Mouse (Mus musculus) lung, embryonic 15.5 days (tissue): ENCODE results near the gene Plppr2. TPM values are rescaled to one million over a fixed set of nuclear protein-coding genes. Genes with fewer than 3 reads are reported as not detected.

Experiments used
- ATAC-seq: fragments of 200-750 bp; cut with Nextera tagmentation; 2 replicates; pipeline ENCODE4 v1.8.0; 2017; ENCODE audit warnings: moderate number of reproducible peaks, borderline replicate concordance; ENCODE audit not compliant: low FRiP score, low TSS enrichment; ENCODE audit errors: extremely low read depth
- H3K27ac ChIP-seq: fragments of 300-500 bp; sonication (generic); 2 replicates; pipeline ENCODE4 v1.5.1; 2015; ENCODE audit warnings: moderate library complexity, mild to moderate bottlenecking, inconsistent platforms
- H3K27me3 ChIP-seq: fragments of 300-500 bp; sonication (generic); 2 replicates; pipeline ENCODE4 v1.6.1; 2015; ENCODE audit warnings: inconsistent platforms
- H3K36me3 ChIP-seq: fragments of 300-500 bp; sonication (generic); 2 replicates; pipeline ENCODE4 v1.6.1; 2015; ENCODE audit warnings: inconsistent platforms
- H3K4me1 ChIP-seq: fragments of 300-500 bp; sonication (generic); 2 replicates; pipeline ENCODE4 v1.6.1; 2015; ENCODE audit warnings: inconsistent platforms
- H3K4me2 ChIP-seq: fragments of 300-500 bp; sonication (generic); 2 replicates; pipeline ENCODE4 v1.6.1; 2015; ENCODE audit warnings: inconsistent platforms, mild to moderate bottlenecking, moderate library complexity
- H3K4me3 ChIP-seq: fragments of 300-500 bp; sonication (generic); 2 replicates; pipeline ENCODE4 v1.5.1; 2015; ENCODE audit warnings: mild to moderate bottlenecking, inconsistent platforms
- H3K9ac ChIP-seq: fragments of 300-500 bp; sonication (generic); 2 replicates; pipeline ENCODE4 v1.6.1; 2015; ENCODE audit warnings: inconsistent platforms
- H3K9me3 ChIP-seq: fragments of 300-500 bp; sonication (generic); 2 replicates; pipeline ENCODE4 v1.6.1; 2016; ENCODE audit warnings: inconsistent platforms
- WGBS: fragments of 180-500 bp; shearing (Covaris S2); methylation state at CpG from one replicate; pipeline ENCODE4 v1.1.7; 2015; 5-methylcytosine and 5-hydroxymethylcytosine counted together
- polyA plus RNA-seq: library from polyadenylated mRNA; unstranded; fragments of >200 nt; fragmentation: Nextera tagmentation; extraction: Ambion mirVana; gene quantifications from 2 replicates; pipeline ENCODE4 v1.2.1, GENCODE M21; 2015

Gene Plppr2
- polyA plus RNA-seq, 1 experiment from 2014 or later = 8.0 TPM

DNA sequence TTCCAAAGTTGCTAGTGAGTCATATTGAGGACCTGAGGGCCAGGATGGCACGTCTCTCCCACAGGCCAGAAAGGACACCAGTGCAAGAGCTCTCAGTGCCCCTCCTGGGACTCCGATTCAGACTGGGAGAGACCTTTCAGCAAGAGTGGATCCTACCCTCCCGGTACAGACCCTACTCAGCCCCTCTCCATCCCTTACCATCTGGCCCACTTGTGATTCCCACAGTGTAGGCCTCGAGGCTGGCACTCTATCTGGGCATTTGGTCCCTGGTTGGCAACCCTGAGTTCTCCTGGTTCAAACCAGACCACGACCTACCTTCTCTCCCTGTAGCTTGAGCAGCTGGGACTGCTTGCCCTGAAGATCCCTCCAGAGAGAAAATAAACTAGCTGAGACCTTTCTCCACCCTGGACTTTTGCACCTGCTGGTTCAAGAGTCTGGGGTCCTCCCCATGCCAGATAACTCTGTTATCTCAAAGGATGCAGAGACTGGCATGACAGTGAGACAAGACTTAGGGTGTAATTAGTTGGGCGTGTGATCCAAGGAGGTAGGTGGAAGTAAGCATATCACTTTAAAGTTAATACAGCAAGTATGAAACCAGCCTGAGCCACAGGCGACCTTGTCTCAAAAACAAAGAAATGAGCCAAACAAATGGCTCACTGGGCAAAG, 1.2 kb upstream of the Plppr2 start:
- Histone ChIP-seq H3K27ac (no peak overlapping the region), H3K36me3 (no peaks in the 10 kb centered on the region), H3K9ac (no peak overlapping the region), H3K4me3 (no peak overlapping the region), H3K27me3 (no peaks in the 10 kb centered on the region), H3K4me2 (peak overlapping the region; percentile 86; the same call in 1 of the 2 replicates), H3K4me1 (peaks cover 15% of the 10 kb centered on the region), H3K9me3 (no peaks in the 10 kb centered on the region)
- no peak for ATAC-seq
- 78% methylated on average over 7 of the region's 7 CpGs for WGBS

DNA sequence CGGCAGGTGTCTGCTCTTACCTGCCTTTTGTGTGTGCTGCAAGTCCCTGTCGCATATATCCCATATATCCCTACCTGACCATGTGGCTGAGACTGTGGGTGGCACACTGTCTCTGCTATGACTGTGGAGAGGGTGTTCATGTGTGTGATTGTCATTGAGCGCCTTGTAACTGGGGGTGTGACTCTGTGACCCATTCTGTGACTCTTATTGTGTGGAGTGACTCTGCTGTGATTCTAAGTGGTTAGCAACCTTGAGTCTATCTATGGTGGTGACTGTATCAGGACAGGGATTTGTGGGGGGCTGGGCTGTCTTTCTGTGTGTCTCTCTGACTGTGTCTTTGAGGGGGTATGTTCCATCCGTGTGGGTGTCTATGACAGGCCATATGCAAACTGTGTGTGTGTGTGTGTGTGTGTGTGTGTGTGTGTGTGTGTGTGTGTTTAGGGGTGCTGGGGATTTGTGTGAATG, 910 bp downstream of the Plppr2 start:
- peaks cover 15% of the 10 kb centered on the region for H3K4me1 ChIP-seq
- H3K4me3 ChIP-seq = peak overlapping the region; percentile 60
- peak overlapping the region; percentile 86 for H3K4me2 ChIP-seq
- 71% methylated on average over 4 of the region's 4 CpGs for WGBS
- no peaks in the 10 kb centered on the region for H3K36me3 ChIP-seq
- no peak for ATAC-seq
- H3K9me3 ChIP-seq = no peaks in the 10 kb centered on the region
- H3K9ac ChIP-seq = no peak overlapping the region
- H3K27me3 ChIP-seq = no peaks in the 10 kb centered on the region
- H3K27ac ChIP-seq = no peak overlapping the region

DNA sequence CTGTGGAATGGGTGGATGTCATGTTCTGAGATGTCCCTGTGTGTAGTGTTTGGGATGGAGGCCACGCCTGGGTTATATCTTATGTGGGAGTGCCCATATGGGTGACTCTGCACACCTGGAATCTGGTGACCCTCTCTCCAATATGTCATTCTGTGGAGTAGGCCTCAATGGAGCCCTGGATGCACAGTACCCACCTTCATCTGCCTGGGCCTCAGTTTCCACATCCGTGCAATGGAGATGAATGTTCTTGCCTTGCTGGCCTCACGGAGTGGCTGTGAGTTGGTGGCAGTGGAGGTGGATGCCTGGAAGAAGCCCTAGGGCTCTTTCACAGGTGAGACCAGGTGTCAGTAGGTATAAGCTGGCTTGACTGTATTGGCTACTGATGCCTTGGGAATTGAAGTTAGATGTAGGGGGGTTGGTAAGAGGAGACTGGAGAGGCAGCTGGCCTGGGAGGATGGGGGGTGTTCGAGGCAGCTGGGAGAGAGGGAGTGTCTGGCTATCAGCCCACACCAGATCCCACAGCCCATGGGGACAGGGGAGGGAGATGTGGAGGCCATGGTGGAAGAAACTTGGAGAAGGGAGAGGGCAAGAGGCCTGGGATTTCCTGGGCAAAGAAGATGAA, 1.5 kb downstream of the Plppr2 start:
- Histone ChIP-seq H3K4me1 (peaks cover 15% of the 10 kb centered on the region), H3K4me3 (no peak overlapping the region), H3K4me2 (no peak overlapping the region), H3K9me3 (no peaks in the 10 kb centered on the region), H3K27me3 (no peaks in the 10 kb centered on the region; the same call in 1 of the 2 replicates), H3K36me3 (no peaks in the 10 kb centered on the region), H3K27ac (no peak overlapping the region), H3K9ac (no peak overlapping the region)
- no peak for ATAC-seq
- 82% methylated on average over 4 of the region's 4 CpGs for WGBS

DNA sequence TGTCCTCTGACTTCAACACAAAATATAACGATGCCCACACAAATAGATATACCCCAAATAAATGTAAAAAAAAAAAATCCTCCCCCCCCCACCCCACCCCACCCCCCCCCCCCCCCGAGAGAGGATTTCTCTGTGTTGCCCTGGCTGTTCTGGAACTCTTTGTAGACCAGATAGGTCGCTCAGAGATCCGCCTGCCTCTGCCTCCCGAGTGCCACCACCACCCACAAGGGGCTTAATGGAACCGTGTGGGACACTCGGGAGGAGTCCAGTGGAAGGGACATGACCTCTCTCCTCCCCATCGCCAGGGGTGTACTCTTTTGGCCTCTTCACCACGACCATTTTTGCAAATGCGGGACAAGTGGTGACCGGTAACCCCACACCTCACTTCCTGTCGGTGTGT, 6.2 kb downstream of the Plppr2 start:
- Histone ChIP-seq H3K27ac (no peak overlapping the region), H3K4me1 (peaks cover 10% of the 10 kb centered on the region; the same call in 1 of the 2 replicates), H3K36me3 (no peaks in the 10 kb centered on the region), H3K4me3 (no peak overlapping the region), H3K9ac (no peak overlapping the region), H3K9me3 (no peaks in the 10 kb centered on the region), H3K4me2 (no peak overlapping the region), H3K27me3 (peaks cover 9% of the 10 kb centered on the region; the same call in 1 of the 2 replicates)
- ATAC-seq = no peak
- 71% methylated on average over 12 of the region's 12 CpGs for WGBS

DNA sequence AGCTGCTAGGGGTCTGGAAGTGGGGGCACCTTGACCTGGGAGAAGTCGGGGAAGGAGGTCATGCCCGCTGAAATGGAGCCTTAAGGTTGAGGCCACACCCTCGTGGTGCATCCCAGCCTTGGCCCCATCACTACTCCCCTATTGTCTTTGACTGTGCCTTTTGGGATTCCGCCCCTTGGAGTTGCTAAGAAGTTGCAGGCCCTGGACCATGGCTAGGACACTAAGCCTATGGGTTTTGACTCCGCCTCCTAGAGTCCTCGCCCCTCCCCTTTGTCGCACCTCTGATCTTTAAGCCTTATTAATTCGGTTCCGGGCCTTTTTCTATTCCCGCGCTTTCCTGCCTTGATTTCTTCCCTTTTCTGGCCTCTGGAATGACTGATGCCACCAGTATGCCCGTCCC, 6.8 kb downstream of the Plppr2 start:
- no peak for ATAC-seq
- H3K27ac ChIP-seq = no peak overlapping the region
- H3K9me3 ChIP-seq = no peaks in the 10 kb centered on the region
- H3K27me3 ChIP-seq = peaks cover 15% of the 10 kb centered on the region; the same call in 1 of the 2 replicates
- H3K9ac ChIP-seq = no peak overlapping the region
- no peak overlapping the region for H3K4me2 ChIP-seq
- 42% methylated on average over 12 of the region's 12 CpGs for WGBS
- no peak overlapping the region for H3K4me3 ChIP-seq
- H3K36me3 ChIP-seq = no peaks in the 10 kb centered on the region
- H3K4me1 ChIP-seq = 0 out of 2 replicates have a peak, but pooled peaks cover 7% of the 10 kb centered on the region

DNA sequence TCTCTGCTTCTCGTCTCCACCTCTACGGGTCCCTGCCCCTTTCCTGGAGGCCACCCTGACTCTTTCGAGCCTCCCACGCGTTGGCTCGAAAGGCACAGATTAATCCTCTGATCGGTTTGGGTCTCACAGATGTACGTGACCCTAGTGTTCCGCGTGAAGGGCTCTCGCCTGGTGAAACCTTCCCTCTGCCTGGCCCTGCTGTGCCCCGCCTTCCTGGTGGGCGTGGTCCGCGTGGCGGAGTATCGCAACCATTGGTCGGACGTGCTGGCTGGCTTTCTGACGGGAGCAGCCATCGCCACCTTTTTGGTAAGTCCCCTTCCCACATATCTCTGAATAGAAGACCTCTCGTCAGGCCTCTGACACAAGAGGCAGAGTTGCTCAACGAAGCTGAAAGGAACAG, 7.4 kb downstream of the Plppr2 start:
- Histone ChIP-seq H3K4me3 (no peak overlapping the region), H3K9me3 (no peaks in the 10 kb centered on the region), H3K9ac (no peak overlapping the region), H3K27me3 (peaks cover 15% of the 10 kb centered on the region; the same call in 1 of the 2 replicates), H3K36me3 (no peaks in the 10 kb centered on the region), H3K4me2 (0 out of 2 replicates have a peak overlapping the region, but pooled peaks have one; percentile 8), H3K27ac (no peak overlapping the region), H3K4me1 (0 out of 2 replicates have a peak, but pooled peaks cover 7% of the 10 kb centered on the region)
- ATAC-seq = no peak
- 12% methylated on average over 23 of the region's 23 CpGs for WGBS

DNA sequence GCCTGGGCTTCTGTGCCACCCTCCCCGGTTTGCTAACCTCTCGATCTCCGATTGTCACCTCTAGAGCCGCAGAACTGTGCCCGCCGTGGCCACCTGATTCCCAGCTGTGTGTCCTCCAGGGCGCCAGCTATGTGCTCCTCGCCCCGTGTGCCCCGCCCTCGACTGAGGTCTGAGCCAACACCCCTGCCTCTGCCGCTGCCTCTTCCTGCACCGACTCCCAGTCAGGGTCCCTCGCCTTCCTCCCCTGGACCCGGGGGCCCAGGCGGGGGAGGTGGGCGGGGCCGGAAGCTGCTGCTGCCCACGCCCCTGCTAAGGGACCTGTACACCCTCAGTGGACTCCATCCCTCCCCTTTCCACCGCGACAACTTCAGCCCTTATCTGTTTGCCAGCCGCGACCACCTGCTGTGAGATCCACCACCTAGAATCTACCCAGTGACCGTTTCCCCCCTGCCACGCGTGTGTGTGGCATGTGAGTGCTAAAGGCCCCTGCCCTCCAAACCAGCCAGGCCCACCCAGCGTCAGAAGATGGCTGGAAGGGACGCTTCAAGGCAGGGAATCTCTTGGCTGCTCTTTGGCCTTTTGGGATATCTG, 10.8 kb downstream of the Plppr2 start:
- peaks cover 15% of the 10 kb centered on the region; the same call in 1 of the 2 replicates for H3K27me3 ChIP-seq
- no peak overlapping the region for H3K4me3 ChIP-seq
- 9% methylated on average over 28 of the region's 28 CpGs for WGBS
- 0 out of 2 replicates have a peak, but pooled peaks cover 7% of the 10 kb centered on the region for H3K4me1 ChIP-seq
- no peaks in the 10 kb centered on the region for H3K9me3 ChIP-seq
- no peak overlapping the region for H3K27ac ChIP-seq
- no peak overlapping the region; the same call in 1 of the 2 replicates for H3K4me2 ChIP-seq
- no peaks in the 10 kb centered on the region for H3K36me3 ChIP-seq
- H3K9ac ChIP-seq = no peak overlapping the region
- ATAC-seq = no peak

DNA sequence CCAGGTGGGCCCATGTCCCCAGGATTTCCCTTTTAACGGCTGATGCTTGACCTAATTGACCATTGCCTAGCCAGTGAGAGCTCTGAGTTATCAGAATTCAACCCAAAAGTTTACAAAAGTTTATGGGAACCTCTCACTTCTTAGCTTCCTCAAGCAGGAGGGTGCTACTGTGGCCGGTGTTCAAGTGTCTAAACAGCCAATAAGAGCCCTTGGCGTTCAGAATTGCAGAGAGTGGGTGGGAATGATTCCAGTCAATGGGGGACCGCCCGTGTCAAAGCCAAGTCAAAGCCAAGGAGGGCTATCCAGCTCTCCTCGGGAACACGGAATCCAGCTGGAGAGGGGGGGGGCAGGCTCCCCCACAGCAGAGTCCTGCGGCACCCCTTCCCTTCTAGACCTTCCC, 11.3 kb downstream of the Plppr2 start:
- no peak overlapping the region for H3K27ac ChIP-seq
- WGBS = 38% methylated on average over 8 of the region's 8 CpGs
- H3K36me3 ChIP-seq = no peaks in the 10 kb centered on the region
- no peaks in the 10 kb centered on the region for H3K9me3 ChIP-seq
- H3K9ac ChIP-seq = no peak overlapping the region
- 0 out of 2 replicates have a peak, but pooled peaks cover 7% of the 10 kb centered on the region for H3K4me1 ChIP-seq
- H3K27me3 ChIP-seq = peaks cover 15% of the 10 kb centered on the region; the same call in 1 of the 2 replicates
- no peak for ATAC-seq
- H3K4me2 ChIP-seq = no peak overlapping the region
- H3K4me3 ChIP-seq = no peak overlapping the region

DNA sequence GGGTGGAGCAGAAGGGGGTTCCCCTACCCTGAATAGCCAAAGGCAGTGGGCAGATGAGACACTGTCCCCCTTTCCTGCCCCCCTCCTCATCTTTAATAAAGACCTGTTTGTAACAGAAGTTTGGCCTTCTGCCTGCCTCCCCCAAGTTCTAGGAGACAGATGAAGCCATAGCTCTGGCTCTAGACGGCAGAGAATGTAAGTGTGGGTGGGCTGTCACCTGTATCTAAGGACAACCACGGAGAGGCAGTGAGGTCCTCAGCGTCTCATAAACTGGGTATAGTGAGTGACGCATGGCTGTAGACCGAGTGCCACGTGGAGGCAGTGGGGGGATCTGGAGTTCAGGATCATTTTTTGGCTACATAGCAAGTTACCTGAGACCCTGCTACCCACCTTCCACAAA, 12.0 kb downstream of the Plppr2 start:
- ATAC-seq = no peak
- H3K27ac ChIP-seq = no peak overlapping the region
- 0 out of 2 replicates have a peak, but pooled peaks cover 7% of the 10 kb centered on the region for H3K4me1 ChIP-seq
- no peak overlapping the region for H3K9ac ChIP-seq
- H3K36me3 ChIP-seq = no peaks in the 10 kb centered on the region
- WGBS = 62% methylated on average over 6 of the region's 6 CpGs
- H3K4me3 ChIP-seq = no peak overlapping the region
- H3K9me3 ChIP-seq = no peaks in the 10 kb centered on the region
- H3K27me3 ChIP-seq = peaks cover 15% of the 10 kb centered on the region; the same call in 1 of the 2 replicates
- H3K4me2 ChIP-seq = no peak overlapping the region

DNA sequence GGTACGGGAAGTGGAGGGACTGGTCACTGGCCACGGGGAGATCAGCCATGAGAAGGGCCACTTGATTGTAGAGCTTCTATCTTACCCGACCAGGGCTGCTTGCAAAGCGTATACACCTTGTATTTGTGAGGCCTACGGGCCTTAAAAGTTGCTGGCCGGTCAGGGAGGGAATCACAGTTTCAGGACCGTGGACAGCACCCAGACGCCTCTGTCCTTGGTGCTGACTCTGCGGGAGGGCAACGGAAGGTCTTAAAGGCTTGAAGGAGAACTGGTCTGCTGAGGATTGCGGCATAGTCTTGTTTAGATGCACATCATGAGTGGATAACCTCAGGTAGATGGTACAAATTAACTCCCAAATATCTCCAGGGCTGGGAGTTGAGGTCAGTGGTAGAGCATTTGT, 13.5 kb downstream of the Plppr2 start:
- H3K4me3 ChIP-seq = no peak overlapping the region
- H3K36me3 ChIP-seq = no peaks in the 10 kb centered on the region
- H3K9ac ChIP-seq = no peak overlapping the region
- 0 out of 2 replicates have a peak, but pooled peaks cover 7% of the 10 kb centered on the region for H3K4me1 ChIP-seq
- H3K27ac ChIP-seq = no peak overlapping the region
- ATAC-seq = no peak
- H3K27me3 ChIP-seq = peaks cover 13% of the 10 kb centered on the region; the same call in 1 of the 2 replicates
- H3K9me3 ChIP-seq = no peaks in the 10 kb centered on the region
- WGBS = 16% methylated on average over 11 of the region's 11 CpGs
- no peak overlapping the region for H3K4me2 ChIP-seq

DNA sequence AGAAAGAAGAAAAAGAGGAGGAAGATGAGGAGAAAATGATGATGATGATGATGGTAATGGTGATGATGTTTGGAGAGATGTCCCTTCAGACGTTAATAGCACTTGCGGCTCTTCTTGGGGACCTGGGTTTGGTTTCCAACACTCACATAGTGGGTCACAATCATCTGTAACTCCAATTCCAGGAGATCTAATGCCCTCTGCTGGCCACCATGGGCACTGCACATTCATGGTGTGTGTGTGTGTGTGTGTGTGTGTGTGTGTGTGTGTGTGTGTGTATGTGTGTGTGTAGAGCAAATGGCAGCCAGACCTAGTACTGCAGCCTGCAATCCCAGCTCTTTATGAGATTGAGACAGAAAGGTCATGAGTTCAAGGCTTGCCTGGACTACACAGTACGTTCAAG, 15.1 kb downstream of the Plppr2 start:
- Histone ChIP-seq H3K4me2 (no peak overlapping the region), H3K27me3 (peaks cover 13% of the 10 kb centered on the region; the same call in 1 of the 2 replicates), H3K4me1 (peaks cover 14% of the 10 kb centered on the region; the same call in 1 of the 2 replicates), H3K4me3 (no peak overlapping the region), H3K9ac (no peak overlapping the region), H3K36me3 (no peaks in the 10 kb centered on the region), H3K27ac (no peak overlapping the region), H3K9me3 (no peaks in the 10 kb centered on the region)
- no peak for ATAC-seq
- WGBS = 79% methylated on average over 3 of the region's 3 CpGs

DNA sequence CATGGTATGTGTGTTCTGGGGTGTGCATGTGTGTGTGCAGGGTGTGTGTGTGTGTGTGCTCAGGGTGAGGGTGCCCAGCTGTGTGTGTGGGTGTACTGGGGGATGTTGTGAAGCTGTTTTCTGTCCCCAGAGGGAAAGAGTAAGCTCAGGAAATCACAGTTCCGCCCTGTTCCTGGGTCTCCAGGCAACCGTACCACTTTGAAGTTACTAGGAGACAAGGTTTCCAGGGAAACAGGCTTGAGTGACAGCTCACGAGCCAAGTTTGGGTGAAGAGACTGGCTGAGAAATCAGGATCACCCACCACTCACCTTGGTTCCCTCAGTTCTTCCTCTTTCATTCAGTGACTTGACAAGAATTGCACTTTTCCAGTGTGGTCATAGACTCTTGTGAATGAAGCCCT, 16.8 kb downstream of the Plppr2 start:
- H3K4me1 ChIP-seq = peaks cover 11% of the 10 kb centered on the region; the same call in 1 of the 2 replicates
- H3K27me3 ChIP-seq = peaks cover 1% of the 10 kb centered on the region; the same call in 1 of the 2 replicates
- H3K4me2 ChIP-seq = no peak overlapping the region
- no peak for ATAC-seq
- 2% methylated on average over 3 of the region's 3 CpGs for WGBS
- H3K4me3 ChIP-seq = no peak overlapping the region
- no peak overlapping the region for H3K9ac ChIP-seq
- H3K9me3 ChIP-seq = no peaks in the 10 kb centered on the region
- no peaks in the 10 kb centered on the region for H3K36me3 ChIP-seq
- H3K27ac ChIP-seq = no peak overlapping the region
